Mouse (Mus musculus) spleen, adult 2 months (tissue): Measurements from ENCODE around the gene Gm32742.

Source experiments
- CTCF ChIP-seq: fragments of 200-500 bp; IDR thresholded peaks from 2 replicates; pipeline ENCODE4 v1.5.1; 2011; ENCODE audit warnings: mild to moderate bottlenecking, inconsistent platforms; ENCODE audit not compliant: insufficient read depth, insufficient read length, insufficient replicate concordance; ENCODE audit errors: extremely low read depth
- POLR2A ChIP-seq: fragments of 200-500 bp; IDR thresholded peaks from 2 replicates; pipeline ENCODE4 v1.6.1; 2011; ENCODE audit warnings: low read depth, low read length, inconsistent platforms

DNA sequence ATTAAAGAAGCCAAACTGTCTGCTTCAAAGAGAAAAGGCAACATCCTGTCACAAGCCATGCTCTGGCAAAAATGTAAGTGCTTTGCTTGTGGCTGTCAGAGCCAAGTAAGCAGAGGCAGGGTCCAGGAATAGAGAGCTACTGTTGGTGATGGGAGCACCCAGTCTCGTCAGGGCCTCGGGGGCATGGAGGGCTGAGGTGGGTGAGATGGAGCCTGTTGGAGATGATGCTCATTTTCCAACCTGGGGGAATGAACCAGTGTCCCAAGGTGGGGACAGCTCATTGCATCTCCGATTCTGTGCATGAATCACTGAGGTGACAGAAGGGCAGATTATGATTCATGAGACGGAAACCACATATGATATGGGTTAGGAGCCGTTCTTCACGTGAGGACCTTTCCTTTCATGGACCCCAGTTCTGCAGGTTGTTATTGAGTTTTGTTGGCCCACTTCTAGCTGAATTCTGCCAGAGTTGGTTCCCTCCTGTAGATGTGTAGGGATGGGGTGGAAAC, 48.5 kb upstream of the Gm32742 start:
- no peak for TF ChIP-seq CTCF
- no peak; the same call in 1 of the 2 replicates for TF ChIP-seq POLR2A
